Mouse (Mus musculus) lung, adult 2 months (tissue): Measurements from ENCODE around the gene Amdhd1.

Experiments
- CTCF ChIP-seq: fragments of 200-500 bp; IDR thresholded peaks from 2 replicates; pipeline ENCODE4 v1.5.1; 2011; ENCODE audit warnings: mild to moderate bottlenecking, low read length, control low read depth; ENCODE audit not compliant: insufficient read depth
- POLR2A ChIP-seq: fragments of 200-500 bp; IDR thresholded peaks from 2 replicates; pipeline ENCODE4 v1.6.1; 2011; ENCODE audit warnings: low read depth, mild to moderate bottlenecking, control low read depth, low read length, borderline replicate concordance; ENCODE audit errors: extremely low read depth

GRCm38 (mm10) chr10:93520994-93521393 lies 18.8 kb downstream of the Amdhd1 start:
- no peak for TF ChIP-seq POLR2A
- no peak for TF ChIP-seq CTCF
